Mouse (Mus musculus) embryonic facial prominence, embryonic 11.5 days (tissue): Measurements from ENCODE around the gene Lman2l. TPM values are rescaled to one million over a fixed set of nuclear protein-coding genes. Genes with fewer than 3 reads are reported as not detected.
A peak's percentile ranks its signal among the peaks of the same experiment; 100 is the strongest.

ENCODE experiments used
- ATAC-seq: fragments of 200-750 bp; cut with Nextera tagmentation; replicated peaks from 2 replicates; pipeline ENCODE4 v1.8.0; 2017; ENCODE audit warnings: low read depth; ENCODE audit not compliant: insufficient number of reproducible peaks, low FRiP score, low TSS enrichment
- DNase-seq: peaks from one replicate; pipeline ENCODE4 v3.0.0-alpha.2; 2015; ENCODE audit warnings: low spot score
- H3K27ac ChIP-seq: fragments of 300-500 bp; sonication (generic); replicated peaks from 2 replicates; pipeline ENCODE4 v1.5.1; 2014; ENCODE audit warnings: mild to moderate bottlenecking, low read depth, low read length, control low read depth
- H3K27me3 ChIP-seq: fragments of 300-500 bp; sonication (generic); 2 replicates; pipeline ENCODE4 v1.6.1; 2014; ENCODE audit warnings: mild to moderate bottlenecking, low read length, moderate library complexity, mixed read lengths; ENCODE audit not compliant: control insufficient read depth, insufficient read depth
- H3K36me3 ChIP-seq: fragments of 300-500 bp; sonication (generic); replicated peaks from 2 replicates; pipeline ENCODE4 v1.6.1; 2014; ENCODE audit warnings: low read depth, mild to moderate bottlenecking, low read length, moderate library complexity, mixed read lengths; ENCODE audit not compliant: control insufficient read depth, insufficient read depth
- H3K4me1 ChIP-seq: fragments of 300-500 bp; sonication (generic); 2 replicates; pipeline ENCODE4 v1.6.1; 2014; ENCODE audit warnings: low read length, mixed read lengths; ENCODE audit not compliant: control insufficient read depth, insufficient read depth
- H3K4me2 ChIP-seq: fragments of 300-500 bp; sonication (generic); 2 replicates; pipeline ENCODE4 v1.6.1; 2014; ENCODE audit warnings: low read depth, mild to moderate bottlenecking, control low read depth, low read length, moderate library complexity
- H3K4me3 ChIP-seq: fragments of 300-500 bp; sonication (generic); 2 replicates; pipeline ENCODE4 v1.5.1; 2014; ENCODE audit warnings: low read depth, low read length, control low read depth
- H3K9ac ChIP-seq: fragments of 300-500 bp; sonication (generic); replicated peaks from 2 replicates; pipeline ENCODE4 v1.6.1; 2014; ENCODE audit warnings: mild to moderate bottlenecking, control low read depth, low read length
- H3K9me3 ChIP-seq: fragments of 300-500 bp; sonication (generic); replicated peaks from 2 replicates; pipeline ENCODE4 v1.6.1; 2016; ENCODE audit warnings: mild to moderate bottlenecking, low read length, inconsistent platforms, mixed read lengths; ENCODE audit not compliant: control insufficient read depth
- WGBS: fragments of 180-500 bp; shearing (Covaris S2); extraction: QIAGEN DNeasy Blood & Tissue Kit; methylation state at CpG from one replicate; pipeline ENCODE4 v1.1.7; 2014; 5-methylcytosine and 5-hydroxymethylcytosine counted together
- polyA plus RNA-seq: library from polyadenylated mRNA; unstranded; fragments of >200 nt; fragmentation: Nextera tagmentation; extraction: Ambion mirVana; gene quantifications from 2 replicates; pipeline ENCODE4 v1.2.1, GENCODE M21; 2014

Lman2l gene
- polyA plus RNA-seq, 1 experiment from 2014 or later: 35.0 TPM

DNA sequence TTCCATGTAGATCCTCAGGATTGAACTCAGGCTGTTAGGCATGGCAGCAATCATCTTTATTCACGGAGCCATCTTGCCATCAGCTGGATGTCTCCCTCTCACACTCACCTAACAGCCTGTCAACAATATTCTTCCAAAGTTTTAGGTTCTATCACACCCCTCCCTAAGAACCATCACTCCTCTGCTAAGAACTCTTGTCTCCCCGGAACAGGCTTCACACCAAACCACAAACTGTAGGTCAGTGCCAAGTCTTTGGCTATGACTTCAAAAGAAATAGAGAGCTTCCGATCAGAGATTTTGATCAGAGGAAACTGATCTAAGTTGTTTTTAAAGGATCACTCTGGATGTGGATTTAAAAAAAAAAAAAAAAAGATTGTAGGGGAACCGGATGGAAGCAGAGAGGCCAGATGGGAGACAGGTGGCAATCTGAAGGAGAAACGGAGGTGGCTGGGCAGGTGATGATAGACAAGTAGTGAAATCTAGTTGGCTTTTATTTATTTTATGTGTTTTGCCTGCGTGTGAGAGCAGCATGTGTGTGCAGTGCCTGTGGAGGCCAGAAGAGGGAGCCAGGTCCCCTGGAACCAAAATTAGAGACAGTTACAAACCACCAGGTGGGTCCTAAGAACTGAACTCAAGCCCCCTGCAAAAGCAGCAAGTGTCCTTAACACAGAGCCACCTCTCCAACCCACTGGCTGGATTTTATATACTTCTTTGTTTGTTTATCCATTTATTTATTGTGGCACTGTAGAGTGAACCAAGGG lies 9.2 kb upstream of the Lman2l start:
- no peaks in the 10 kb centered on the region for H3K36me3 ChIP-seq
- H3K4me2 ChIP-seq: no peak overlapping the region
- H3K27me3 ChIP-seq: no peaks in the 10 kb centered on the region
- H3K9ac ChIP-seq: no peak overlapping the region
- no peak overlapping the region for H3K27ac ChIP-seq
- ATAC-seq: no peak
- H3K4me3 ChIP-seq: no peak overlapping the region
- no peak for DNase-seq
- no peaks in the 10 kb centered on the region for H3K9me3 ChIP-seq
- H3K4me1 ChIP-seq: no peaks in the 10 kb centered on the region
- WGBS: 83% methylated on average over 6 of the region's 6 CpGs

DNA sequence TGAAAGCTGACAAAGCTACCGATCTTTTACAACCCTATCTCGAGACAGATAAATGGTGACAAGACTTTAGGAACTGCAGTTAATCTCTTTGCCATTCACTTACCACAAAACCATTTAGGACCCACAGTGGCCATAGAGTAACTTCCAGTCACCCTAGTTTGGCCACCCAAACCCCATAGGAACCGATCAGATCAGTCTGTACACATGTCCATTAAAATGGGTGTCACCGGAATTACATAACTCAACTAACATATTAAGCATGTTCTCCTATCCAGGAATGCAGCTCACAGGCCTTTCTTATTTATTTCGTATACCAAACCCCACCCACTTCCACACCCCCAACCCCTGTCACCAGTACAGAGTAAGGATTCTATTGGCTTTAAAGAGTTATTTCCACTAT lies 1.8 kb upstream of the Lman2l start:
- no peak overlapping the region for H3K27ac ChIP-seq
- no peaks in the 10 kb centered on the region for H3K4me1 ChIP-seq
- no peaks in the 10 kb centered on the region for H3K9me3 ChIP-seq
- no peak overlapping the region for H3K4me3 ChIP-seq
- no peak overlapping the region for H3K4me2 ChIP-seq
- no peak overlapping the region for H3K9ac ChIP-seq
- no peaks in the 10 kb centered on the region for H3K27me3 ChIP-seq
- no peak for DNase-seq
- 86% methylated on average over 5 of the region's 5 CpGs for WGBS
- H3K36me3 ChIP-seq: no peaks in the 10 kb centered on the region
- ATAC-seq: no peak

GRCm38 (mm10) chr1:36446106-36446824 lies 1.2 kb upstream of the Lman2l start:
- ATAC-seq: no peak
- no peak overlapping the region for H3K4me3 ChIP-seq
- H3K9me3 ChIP-seq: no peaks in the 10 kb centered on the region
- H3K4me1 ChIP-seq: no peaks in the 10 kb centered on the region
- H3K9ac ChIP-seq: no peak overlapping the region
- 92% methylated on average over 5 of the region's 5 CpGs for WGBS
- H3K36me3 ChIP-seq: no peaks in the 10 kb centered on the region
- H3K4me2 ChIP-seq: no peak overlapping the region
- DNase-seq: no peak
- no peak overlapping the region for H3K27ac ChIP-seq
- H3K27me3 ChIP-seq: no peaks in the 10 kb centered on the region

DNA sequence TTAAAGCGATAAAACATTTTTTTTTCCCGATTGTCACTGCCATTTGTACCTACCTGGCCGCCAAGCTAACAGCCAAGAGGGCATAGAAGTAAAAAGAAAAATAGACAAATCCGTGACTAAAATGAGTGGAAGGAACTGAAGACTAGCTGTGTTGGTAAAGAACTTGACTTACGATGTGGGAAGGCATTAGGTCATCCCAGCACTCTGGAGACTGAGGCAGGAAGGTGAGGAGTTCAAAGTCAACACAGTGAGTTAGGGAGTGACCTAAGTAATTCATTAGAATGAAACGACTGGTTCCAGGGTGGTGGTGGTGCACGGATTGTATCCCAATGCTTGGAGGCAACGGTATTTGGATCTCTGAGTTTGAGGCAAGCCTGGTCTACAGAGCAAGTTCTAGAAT lies 437 bp upstream of the Lman2l start:
- DNase-seq (no peak), ATAC-seq (peak; percentile 25; the same call in 1 of the 2 replicates)
- no peak overlapping the region for H3K4me2 ChIP-seq
- 42% methylated on average over 8 of the region's 8 CpGs for WGBS
- H3K27me3 ChIP-seq: no peaks in the 10 kb centered on the region
- H3K9ac ChIP-seq: no peak overlapping the region
- no peak overlapping the region; the same call in 1 of the 2 replicates for H3K4me3 ChIP-seq
- H3K36me3 ChIP-seq: no peaks in the 10 kb centered on the region
- no peak overlapping the region for H3K27ac ChIP-seq
- H3K4me1 ChIP-seq: no peaks in the 10 kb centered on the region
- H3K9me3 ChIP-seq: no peaks in the 10 kb centered on the region

GRCm38 (mm10) chr1:36441101-36441500 lies 4.0 kb downstream of the Lman2l start:
- H3K9ac ChIP-seq: no peak overlapping the region
- no peaks in the 10 kb centered on the region for H3K9me3 ChIP-seq
- H3K27ac ChIP-seq: no peak overlapping the region
- H3K4me2 ChIP-seq: no peak overlapping the region
- H3K27me3 ChIP-seq: no peaks in the 10 kb centered on the region
- no peak overlapping the region for H3K4me3 ChIP-seq
- WGBS: 94% methylated on average over 4 of the region's 4 CpGs
- H3K36me3 ChIP-seq: peaks cover 5% of the 10 kb centered on the region; the same call in 1 of the 2 replicates
- DNase-seq (no peak), ATAC-seq (no peak)
- no peaks in the 10 kb centered on the region for H3K4me1 ChIP-seq

- no peaks in the 10 kb centered on the region for H3K27me3 ChIP-seq
- H3K36me3 ChIP-seq: peaks cover 5% of the 10 kb centered on the region; the same call in 1 of the 2 replicates
- H3K9me3 ChIP-seq: no peaks in the 10 kb centered on the region
- H3K9ac ChIP-seq: no peak overlapping the region
- WGBS: 89% methylated on average over 3 of the region's 3 CpGs
- DNase-seq (no peak), ATAC-seq (no peak)
- no peak overlapping the region for H3K4me2 ChIP-seq
- H3K4me1 ChIP-seq: no peaks in the 10 kb centered on the region
- H3K27ac ChIP-seq: no peak overlapping the region
- no peak overlapping the region for H3K4me3 ChIP-seq
These were observed 7.8 kb downstream of the Lman2l start for GRCm38 (mm10) chr1:36437223-36437622.

- WGBS: 96% methylated on average over 6 of the region's 6 CpGs
- no peak for DNase-seq
- no peak overlapping the region for H3K4me2 ChIP-seq
- H3K4me3 ChIP-seq: no peak overlapping the region
- peaks cover 5% of the 10 kb centered on the region; the same call in 1 of the 2 replicates for H3K36me3 ChIP-seq
- no peak overlapping the region for H3K9ac ChIP-seq
- no peaks in the 10 kb centered on the region for H3K9me3 ChIP-seq
- no peak overlapping the region for H3K27ac ChIP-seq
- no peaks in the 10 kb centered on the region for H3K27me3 ChIP-seq
- H3K4me1 ChIP-seq: no peaks in the 10 kb centered on the region
- no peak for ATAC-seq
These were observed 8.6 kb downstream of the Lman2l start for GRCm38 (mm10) chr1:36436515-36436914.

DNA sequence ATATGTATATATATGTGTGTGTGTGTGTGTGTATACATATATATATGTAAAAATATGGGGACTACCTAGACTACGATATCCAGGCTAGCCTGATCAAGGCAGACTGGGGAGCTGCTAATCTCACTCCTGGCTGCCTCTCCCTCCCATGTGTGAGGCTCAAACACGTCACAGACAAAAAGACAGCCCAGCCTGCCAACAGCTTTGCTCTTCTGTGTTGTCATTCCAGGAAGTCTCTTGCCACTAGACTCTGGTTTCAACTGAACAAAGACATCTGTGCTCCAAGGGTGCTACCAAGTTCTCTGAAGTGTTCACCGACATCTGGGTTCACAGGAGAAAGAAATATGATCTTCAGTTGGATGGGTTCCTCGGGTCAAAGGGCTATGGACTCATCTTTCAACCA lies 10.0 kb downstream of the Lman2l start:
- DNase-seq (no peak), ATAC-seq (no peak)
- Histone ChIP-seq H3K4me3 (no peak overlapping the region), H3K27ac (no peak overlapping the region), H3K27me3 (no peaks in the 10 kb centered on the region), H3K4me2 (no peak overlapping the region), H3K36me3 (peaks cover 5% of the 10 kb centered on the region; the same call in 1 of the 2 replicates), H3K9ac (no peak overlapping the region), H3K9me3 (no peaks in the 10 kb centered on the region), H3K4me1 (no peaks in the 10 kb centered on the region)
- 71% methylated on average over 4 of the region's 4 CpGs for WGBS
